Mouse (Mus musculus) embryonic fibroblast, embryonic 13.5 days (primary cell): ENCODE data around the gene Bfsp2. TPM values are rescaled to one million over a fixed set of nuclear protein-coding genes. Genes with fewer than 3 reads are reported as not detected.

ENCODE experiments used
- H3K27ac ChIP-seq: 2 replicates; pipeline ENCODE4 v1.5.1; 2012; ENCODE audit warnings: low read length, control low read depth, inconsistent platforms; ENCODE audit not compliant: insufficient read depth
- H3K4me1 ChIP-seq: 2 replicates; pipeline ENCODE4 v1.6.1; 2011; ENCODE audit warnings: low read length; ENCODE audit not compliant: control insufficient read depth, insufficient read depth
- H3K4me3 ChIP-seq: 2 replicates; pipeline ENCODE4 v1.5.1; 2011; ENCODE audit warnings: mild to moderate bottlenecking, control low read depth, low read length; ENCODE audit not compliant: insufficient read depth
- CTCF ChIP-seq: IDR thresholded peaks from 2 replicates; pipeline ENCODE4 v1.5.1; 2011; ENCODE audit warnings: mild to moderate bottlenecking, control low read depth, low read length, moderate library complexity, borderline replicate concordance; ENCODE audit not compliant: insufficient read depth
- POLR2A ChIP-seq: IDR thresholded peaks from 2 replicates; pipeline ENCODE4 v1.6.1; 2011; ENCODE audit warnings: low read depth, mild to moderate bottlenecking, control low read depth, low read length, moderate library complexity
- polyA plus RNA-seq: library from polyadenylated mRNA; stranded (reverse); fragments of >200 nt; gene quantifications from 2 replicates; pipeline ENCODE4 v1.2.4, GENCODE M21; 2011; ENCODE audit warnings: low read depth; ENCODE audit not compliant: missing spikeins, insufficient read length

The Bfsp2 gene
- polyA plus RNA-seq, 1 experiment: not detected

DNA sequence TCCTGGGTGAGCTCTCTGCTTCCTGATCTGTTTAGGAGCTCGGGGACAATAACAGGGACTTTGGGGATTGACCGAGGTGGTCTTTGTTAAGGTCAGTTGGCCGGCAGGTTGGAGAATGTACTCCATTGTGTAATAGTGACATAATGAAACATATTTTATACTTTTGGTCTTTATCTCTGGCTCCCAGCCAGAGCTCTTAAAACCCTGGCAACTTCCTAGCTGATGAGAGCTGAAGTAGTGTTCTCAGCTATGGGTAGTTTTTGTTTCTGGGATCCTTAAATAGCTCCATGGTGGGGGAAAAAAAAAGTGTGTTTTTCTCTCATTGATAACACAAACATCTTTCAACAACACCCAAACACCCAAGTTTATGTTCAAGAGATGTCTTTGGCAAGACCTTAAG lies 39.6 kb downstream of the Bfsp2 start:
- TF ChIP-seq CTCF (no peak), POLR2A (no peak)
- Histone ChIP-seq H3K27ac (no peak overlapping the region), H3K4me1 (0 out of 2 replicates have a peak, but pooled peaks cover 2% of the 10 kb centered on the region), H3K4me3 (no peak overlapping the region)

DNA sequence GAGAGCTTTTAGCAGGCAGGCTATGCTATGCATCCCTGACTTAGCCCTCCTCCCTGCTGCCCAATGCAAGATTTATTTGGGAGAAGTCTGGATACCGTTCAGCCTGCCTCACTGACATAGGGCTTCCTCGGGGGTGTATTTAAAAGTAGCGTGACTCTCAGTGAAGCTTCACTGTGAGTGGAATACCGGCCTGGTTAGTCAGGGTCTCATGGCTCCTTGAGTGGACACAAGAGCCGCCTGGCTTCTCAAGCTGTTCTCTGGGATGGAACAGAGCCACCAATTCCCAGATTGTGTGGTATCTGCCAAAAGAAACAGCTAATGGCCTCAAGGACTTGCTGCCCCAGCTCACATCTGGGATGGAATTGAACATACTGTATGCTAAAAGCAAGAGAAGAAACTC lies 43.1 kb downstream of the Bfsp2 start:
- Histone ChIP-seq H3K4me1 (peaks cover 8% of the 10 kb centered on the region; the same call in 1 of the 2 replicates), H3K4me3 (no peak overlapping the region), H3K27ac (0 out of 2 replicates have a peak overlapping the region, but pooled peaks have one; percentile 18)
- TF ChIP-seq POLR2A: no peak
- no peak for TF ChIP-seq CTCF

GRCm38 (mm10) chr9:103434116-103434515 lies 46.1 kb downstream of the Bfsp2 start:
- Histone ChIP-seq H3K27ac (no peak overlapping the region), H3K4me3 (no peak overlapping the region), H3K4me1 (peaks cover 11% of the 10 kb centered on the region; the same call in 1 of the 2 replicates)
- TF ChIP-seq POLR2A (no peak), CTCF (peak; percentile 62)

DNA sequence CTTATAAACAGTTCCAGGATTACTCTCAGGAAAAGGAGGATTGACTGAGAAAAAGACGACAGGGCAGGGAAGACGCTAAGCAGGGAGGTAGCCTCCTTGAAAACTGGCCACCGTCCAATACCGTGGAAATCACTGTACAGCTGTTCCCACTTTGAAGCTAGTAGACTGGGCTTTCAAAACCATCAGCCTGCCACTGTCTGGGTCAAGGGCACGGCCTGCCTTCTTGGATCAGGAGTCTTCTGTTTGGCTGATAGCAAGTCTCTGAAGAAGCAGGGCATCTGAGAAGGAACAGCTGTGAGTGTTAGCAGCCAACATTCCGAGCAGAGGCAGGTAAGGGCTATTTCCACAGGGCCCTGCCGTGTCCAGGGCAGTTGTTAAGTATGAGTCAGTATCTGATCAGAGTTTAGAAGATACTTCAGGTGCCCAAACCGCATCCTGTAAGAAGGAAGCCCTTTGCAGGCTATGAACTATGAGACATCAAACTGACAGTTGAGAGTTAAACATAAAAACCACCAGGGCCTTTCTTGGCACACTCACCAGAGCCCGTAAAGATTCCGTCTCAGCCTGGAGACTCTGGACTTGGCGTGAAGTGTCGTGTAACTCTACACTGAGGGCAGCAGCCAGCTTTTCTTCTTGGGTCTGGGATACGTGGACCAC lies 48.0 kb downstream of the Bfsp2 start:
- Histone ChIP-seq H3K4me3 (no peak overlapping the region), H3K27ac (peak overlapping the region; percentile 15; the same call in 1 of the 2 replicates), H3K4me1 (peaks cover 11% of the 10 kb centered on the region; the same call in 1 of the 2 replicates)
- TF ChIP-seq POLR2A: no peak
- TF ChIP-seq CTCF: no peak

- Histone ChIP-seq H3K4me1 (peaks cover 11% of the 10 kb centered on the region; the same call in 1 of the 2 replicates), H3K27ac (no peak overlapping the region), H3K4me3 (no peak overlapping the region)
- TF ChIP-seq POLR2A (no peak), CTCF (no peak)
Observed at GRCm38 (mm10) chr9:103431718-103432117, 48.5 kb downstream of the Bfsp2 start.

DNA sequence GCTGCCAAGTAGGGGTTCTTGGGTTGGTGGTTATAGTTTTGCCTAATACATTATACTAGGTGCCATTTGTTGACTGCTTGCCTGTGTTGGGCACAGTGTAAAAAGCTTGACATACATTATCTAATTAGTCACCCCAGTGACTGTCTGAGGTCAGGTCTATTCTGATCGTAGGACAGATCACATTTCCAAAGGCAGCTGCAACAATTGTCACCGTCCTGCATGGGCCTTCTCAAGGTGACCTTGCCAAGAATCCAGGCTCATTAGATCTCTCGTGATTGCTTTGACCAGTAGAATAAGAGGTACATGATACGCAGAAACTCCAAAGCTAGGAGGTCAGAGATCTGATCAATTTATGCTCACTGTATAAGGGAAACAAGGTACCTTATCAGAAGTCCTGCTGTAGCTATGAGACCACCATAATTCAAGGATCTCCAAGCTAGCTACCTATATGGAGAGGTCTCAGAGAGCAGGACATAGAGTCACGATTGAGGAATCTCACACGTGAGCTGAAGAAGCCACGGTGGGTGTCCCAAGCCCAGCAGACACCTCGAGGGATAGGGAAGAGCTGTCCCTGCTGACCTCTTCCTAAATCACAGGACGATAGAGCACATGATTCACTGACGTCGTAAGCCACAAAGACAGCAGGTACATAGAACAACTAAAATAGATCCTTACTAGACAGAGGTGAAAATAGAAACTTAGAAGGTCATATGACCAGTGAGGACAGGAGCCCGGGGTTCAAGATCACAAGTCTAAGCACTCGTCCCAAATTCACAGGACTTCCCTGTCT lies 49.6 kb downstream of the Bfsp2 start:
- Histone ChIP-seq H3K4me3 (no peak overlapping the region), H3K27ac (no peak overlapping the region), H3K4me1 (peaks cover 11% of the 10 kb centered on the region; the same call in 1 of the 2 replicates)
- TF ChIP-seq POLR2A: no peak
- TF ChIP-seq CTCF: no peak

GRCm38 (mm10) chr9:103426425-103426824 lies 53.8 kb downstream of the Bfsp2 start:
- no peak overlapping the region for H3K4me3 ChIP-seq

GRCm38 (mm10) chr9:103424869-103425268 lies 55.4 kb downstream of the Bfsp2 start:
- Histone ChIP-seq H3K4me3 (no peak overlapping the region), H3K27ac (no peak overlapping the region), H3K4me1 (no peaks in the 10 kb centered on the region)
- TF ChIP-seq POLR2A (no peak), CTCF (no peak)

More at GRCm38 (mm10) chr9:103426425-103426824, 53.8 kb downstream of the Bfsp2 start:
- 0 out of 2 replicates have a peak, but pooled peaks cover under 1% of the 10 kb centered on the region for H3K4me1 ChIP-seq
- H3K27ac ChIP-seq: no peak overlapping the region
- TF ChIP-seq CTCF (no peak), POLR2A (no peak)

- Histone ChIP-seq H3K27ac (no peak overlapping the region), H3K4me1 (no peaks in the 10 kb centered on the region), H3K4me3 (no peak overlapping the region)
- TF ChIP-seq POLR2A (no peak), CTCF (no peak)
Observed at GRCm38 (mm10) chr9:103423951-103424350, 56.3 kb downstream of the Bfsp2 start.

GRCm38 (mm10) chr9:103423384-103423783 lies 56.8 kb downstream of the Bfsp2 start:
- H3K4me1 ChIP-seq: no peaks in the 10 kb centered on the region
- TF ChIP-seq CTCF (no peak), POLR2A (no peak)
- H3K27ac ChIP-seq: no peak overlapping the region
- no peak overlapping the region for H3K4me3 ChIP-seq
